Mouse (Mus musculus): ENCODE data around the gene Gm9922. TPM values are rescaled to one million over a fixed set of nuclear protein-coding genes. Genes with fewer than 3 reads are reported as not detected.

The Gm9922 gene
- polyA plus RNA-seq, 1 experiment from 2014 or later, result 5.8 TPM

Other genes with a start within 250 kb of the Gm9922 start
- 11.1 and 12.8 TPM in 2 replicates for gene Tbc1d4, start 120.6 kb downstream of the Gm9922 start, polyA plus RNA-seq (2015; fragmentation: Nextera tagmentation; extraction: Ambion mirVana)
- gene Commd6, start 89.1 kb downstream of the Gm9922 start, polyA plus RNA-seq (2015; fragmentation: Nextera tagmentation; extraction: Ambion mirVana), result 89.9 and 97.8 TPM in 2 replicates
- 125 and 127 TPM in 2 replicates for gene Uchl3, start 75.8 kb downstream of the Gm9922 start, polyA plus RNA-seq (2015; fragmentation: Nextera tagmentation; extraction: Ambion mirVana)
- 19.5 and 23.2 TPM in 2 replicates for gene Lmo7, start 143 bp upstream of the Gm9922 start, polyA plus RNA-seq (2015; fragmentation: Nextera tagmentation; extraction: Ambion mirVana)